Mouse (Mus musculus) left cerebral cortex, adult 11 months (tissue): ENCODE results near the gene Gp1ba.

ENCODE experiments used
- DNase-seq: peaks from one replicate; pipeline ENCODE4 v3.0.0; 2022; ENCODE audit warnings: low spot score

Gp1ba gene

GRCm38 (mm10) chr11:70653345-70654197, 14.6 kb downstream of the Gp1ba start:
- DNase-seq: no peak

DNA sequence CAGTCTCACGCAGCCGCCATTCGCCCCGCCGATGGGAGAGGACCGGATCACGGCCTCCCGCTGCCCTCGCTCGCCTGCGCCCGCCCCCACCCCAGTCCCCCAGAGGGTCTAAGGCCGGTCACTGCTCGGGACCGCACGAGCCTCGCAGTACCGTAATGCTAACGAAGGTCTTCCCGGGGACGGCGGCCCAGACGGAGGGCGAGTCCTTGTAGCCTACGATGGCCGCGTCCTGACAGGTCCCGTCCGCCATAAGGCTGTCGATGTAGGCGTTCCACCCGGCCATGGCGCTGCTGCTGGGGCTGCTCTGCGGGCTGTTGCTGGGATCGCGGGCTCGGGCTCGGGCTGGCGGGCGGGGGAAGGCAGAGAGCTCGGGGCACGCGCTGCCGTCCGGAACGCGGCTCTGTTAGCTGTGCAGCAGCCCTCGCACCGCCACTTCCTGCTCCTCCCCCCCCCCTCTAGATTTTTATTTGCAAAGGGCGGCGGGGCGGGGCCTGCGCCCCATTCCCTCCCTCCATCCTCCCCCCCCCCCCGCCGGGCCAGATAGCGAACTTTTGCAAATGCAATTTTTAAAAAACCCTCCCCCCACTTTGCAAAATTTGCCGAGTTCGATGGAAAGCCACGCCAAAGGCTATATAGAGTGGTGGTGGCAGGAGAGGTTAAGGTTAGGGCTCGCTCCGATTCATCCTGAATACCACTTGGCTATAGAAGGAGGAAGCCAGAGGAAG, 15.4 kb downstream of the Gp1ba start, which contains the start of gene Pfn1:
Pfn1 (minus strand) TSS at position 447 of the 725 bp plus-strand sequence.
- peak; percentile 54 for DNase-seq

- DNase-seq: no peak
These were observed 16.1 kb downstream of the Gp1ba start for GRCm38 (mm10) chr11:70654923-70655570.

DNA sequence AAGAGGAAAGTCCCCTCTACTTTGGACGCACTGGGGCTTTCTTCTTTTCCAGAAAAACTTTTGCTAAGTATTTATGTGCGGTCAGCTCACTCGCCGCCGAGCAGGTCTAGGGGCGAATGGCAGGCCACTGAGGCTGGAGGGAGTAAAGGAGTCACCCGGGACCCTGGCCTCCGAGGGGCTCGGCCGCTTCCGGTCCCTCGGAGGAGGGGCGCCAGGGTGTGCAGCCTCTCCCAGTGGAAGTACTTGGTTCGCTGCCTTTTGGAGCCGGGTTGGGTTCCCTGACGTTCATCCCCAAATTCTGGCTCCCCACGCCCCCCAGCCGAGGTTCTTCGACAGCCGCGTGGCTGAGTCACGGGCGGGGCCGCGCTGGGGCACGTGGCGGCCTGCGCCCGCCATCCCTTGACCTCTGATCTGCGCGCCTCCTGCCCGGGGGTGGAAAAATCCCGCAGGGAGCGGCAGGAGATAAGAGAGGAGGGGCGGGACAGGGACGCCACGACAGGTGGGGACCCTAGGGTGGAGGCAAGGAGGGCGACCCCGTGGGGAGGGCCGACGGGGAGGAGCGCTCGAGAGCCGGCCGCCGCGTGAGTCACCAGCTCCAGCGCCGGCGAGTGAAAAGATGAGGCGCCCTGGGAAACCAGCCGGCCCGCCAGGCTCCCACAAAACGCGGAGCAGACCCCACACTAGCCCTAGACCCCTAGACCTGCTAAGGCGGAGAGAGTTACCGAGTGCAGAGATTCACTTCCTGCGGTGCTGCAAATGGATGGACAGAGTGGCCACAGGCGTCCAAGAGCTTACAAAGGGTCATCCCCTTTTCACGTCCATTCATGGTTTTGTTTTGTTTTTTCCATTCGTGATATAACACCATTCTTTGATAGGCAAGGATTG, 16.9 kb downstream of the Gp1ba start:
- DNase-seq: no peak

DNA sequence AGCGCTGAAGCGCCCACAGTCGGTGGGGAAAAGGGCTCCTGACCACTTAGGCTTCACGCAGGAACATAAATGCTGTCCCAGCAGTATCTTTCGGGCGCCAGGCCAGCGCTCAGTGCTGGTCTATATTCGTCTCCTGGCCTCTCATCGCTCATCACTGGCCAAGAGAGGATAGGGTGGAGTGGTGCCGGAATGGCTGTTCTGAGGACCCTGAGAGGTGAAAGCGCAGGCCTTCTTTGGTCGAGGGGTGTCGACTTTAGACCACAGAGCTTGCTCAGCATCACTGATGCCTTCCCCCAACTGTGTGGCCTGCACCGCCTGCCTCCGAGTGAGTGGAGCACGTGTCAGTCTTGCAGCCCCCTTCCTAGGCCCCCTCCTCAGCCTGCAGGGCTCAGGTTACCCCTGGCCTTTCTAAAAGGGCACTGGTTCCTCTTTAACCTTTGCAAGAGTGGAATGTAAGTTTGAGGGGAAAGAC, 17.6 kb downstream of the Gp1ba start:
- DNase-seq: no peak

GRCm38 (mm10) chr11:70656964-70657363, 18.0 kb downstream of the Gp1ba start, which contains the start of gene Eno3:
Eno3 (plus strand) TSS chr11:70657202.
- no peak for DNase-seq

- DNase-seq: no peak
These were observed 18.7 kb downstream of the Gp1ba start for GRCm38 (mm10) chr11:70657573-70657972.

- no peak for DNase-seq
These were observed 19.1 kb downstream of the Gp1ba start for GRCm38 (mm10) chr11:70657991-70658390.

DNA sequence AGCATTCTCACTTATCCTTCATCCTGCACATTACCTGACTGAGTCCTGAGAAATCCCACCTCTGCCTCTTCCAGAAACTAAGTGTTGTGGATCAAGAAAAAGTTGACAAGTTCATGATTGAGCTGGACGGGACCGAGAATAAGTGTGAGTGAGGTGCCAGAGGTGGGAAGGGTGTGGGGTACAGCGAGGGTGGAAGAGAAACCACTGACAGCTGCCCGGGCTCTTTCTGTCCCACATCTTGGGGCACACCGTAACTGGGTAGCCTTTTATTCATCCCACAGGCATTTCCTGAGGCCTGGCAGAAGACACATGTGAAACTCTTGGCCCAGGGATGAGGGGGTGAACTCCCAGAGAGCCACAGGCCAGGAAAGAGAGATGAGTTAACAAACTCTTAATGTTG, 19.6 kb downstream of the Gp1ba start:
- no peak for DNase-seq

DNA sequence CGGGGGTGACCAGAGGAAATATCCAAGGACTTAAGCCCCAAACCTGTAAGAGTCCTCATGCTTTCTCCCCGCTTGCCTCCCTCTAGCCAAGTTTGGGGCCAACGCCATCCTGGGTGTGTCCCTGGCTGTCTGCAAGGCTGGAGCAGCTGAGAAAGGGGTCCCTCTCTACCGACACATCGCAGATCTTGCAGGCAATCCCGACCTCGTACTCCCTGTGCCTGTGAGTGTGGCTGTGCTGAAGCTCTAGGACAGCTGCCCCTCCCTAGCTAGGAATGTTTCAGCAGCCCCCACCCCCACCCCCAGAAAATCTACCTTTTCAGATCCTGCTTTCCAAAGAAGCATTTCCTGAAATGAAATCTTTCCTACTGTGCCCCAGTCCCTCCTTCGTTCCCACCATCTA, 20.0 kb downstream of the Gp1ba start:
- no peak for DNase-seq

GRCm38 (mm10) chr11:70660571-70660970, 21.6 kb downstream of the Gp1ba start:
- DNase-seq: no peak

DNA sequence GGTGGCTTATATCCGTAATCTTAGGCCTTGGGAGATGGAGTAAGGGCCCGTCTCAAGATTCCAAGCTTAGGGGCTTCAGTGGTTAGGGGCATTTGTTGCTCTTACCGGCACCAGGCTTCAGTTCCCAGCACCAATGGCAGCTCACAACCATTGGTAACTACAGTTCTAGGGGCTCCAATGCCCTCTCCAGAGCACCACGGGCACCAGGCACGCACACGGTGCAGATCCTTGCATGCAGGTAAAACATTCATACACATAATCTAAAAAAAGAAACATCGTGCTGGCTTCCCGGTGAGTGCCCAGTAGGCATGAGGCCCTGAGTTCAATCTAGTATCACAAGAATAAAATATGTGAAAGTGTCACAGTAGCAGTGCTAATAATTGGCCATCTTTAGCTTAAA, 24.2 kb downstream of the Gp1ba start:
- no peak for DNase-seq

DNA sequence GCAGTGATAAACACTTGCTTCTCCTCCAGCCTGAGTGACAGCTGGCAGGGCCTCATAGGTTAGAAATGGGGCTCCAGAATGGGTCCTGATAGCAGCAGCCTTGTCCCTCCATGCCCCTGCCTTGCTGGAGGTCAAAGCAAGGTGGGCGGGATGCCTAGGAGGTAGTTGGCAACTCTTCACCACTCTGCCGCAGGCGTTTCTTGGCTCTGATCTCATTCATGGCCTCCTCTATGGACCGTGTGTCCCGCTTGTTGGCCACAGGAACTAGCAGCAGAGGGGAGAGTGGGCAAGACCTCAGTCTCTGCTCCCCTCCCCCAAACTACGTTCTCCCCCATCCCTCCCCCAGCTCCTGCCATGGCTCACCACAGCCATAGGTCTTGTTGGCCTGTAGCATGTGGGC, 25.0 kb downstream of the Gp1ba start:
- no peak for DNase-seq

DNA sequence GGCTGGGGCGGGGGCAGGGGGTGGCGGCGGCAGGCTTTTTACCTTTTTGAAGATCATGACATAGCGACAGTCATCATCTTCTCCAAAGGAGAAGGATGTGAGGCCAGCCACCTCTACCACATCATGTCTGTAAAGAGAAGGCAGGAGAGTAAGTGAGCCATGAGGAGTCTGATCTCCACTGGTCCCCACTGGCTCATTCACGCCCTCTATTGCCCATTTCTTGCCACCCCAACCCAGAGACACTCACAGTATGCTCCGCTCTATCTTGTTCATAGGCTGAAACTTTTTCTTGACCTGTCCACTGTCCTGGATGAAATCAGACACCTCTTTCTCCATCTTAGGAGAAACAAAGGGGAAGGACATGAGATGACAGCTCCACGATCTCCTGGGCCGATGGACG, 25.8 kb downstream of the Gp1ba start:
- no peak for DNase-seq

- DNase-seq: no peak
These were observed 27.8 kb downstream of the Gp1ba start for GRCm38 (mm10) chr11:70666687-70667086.

DNA sequence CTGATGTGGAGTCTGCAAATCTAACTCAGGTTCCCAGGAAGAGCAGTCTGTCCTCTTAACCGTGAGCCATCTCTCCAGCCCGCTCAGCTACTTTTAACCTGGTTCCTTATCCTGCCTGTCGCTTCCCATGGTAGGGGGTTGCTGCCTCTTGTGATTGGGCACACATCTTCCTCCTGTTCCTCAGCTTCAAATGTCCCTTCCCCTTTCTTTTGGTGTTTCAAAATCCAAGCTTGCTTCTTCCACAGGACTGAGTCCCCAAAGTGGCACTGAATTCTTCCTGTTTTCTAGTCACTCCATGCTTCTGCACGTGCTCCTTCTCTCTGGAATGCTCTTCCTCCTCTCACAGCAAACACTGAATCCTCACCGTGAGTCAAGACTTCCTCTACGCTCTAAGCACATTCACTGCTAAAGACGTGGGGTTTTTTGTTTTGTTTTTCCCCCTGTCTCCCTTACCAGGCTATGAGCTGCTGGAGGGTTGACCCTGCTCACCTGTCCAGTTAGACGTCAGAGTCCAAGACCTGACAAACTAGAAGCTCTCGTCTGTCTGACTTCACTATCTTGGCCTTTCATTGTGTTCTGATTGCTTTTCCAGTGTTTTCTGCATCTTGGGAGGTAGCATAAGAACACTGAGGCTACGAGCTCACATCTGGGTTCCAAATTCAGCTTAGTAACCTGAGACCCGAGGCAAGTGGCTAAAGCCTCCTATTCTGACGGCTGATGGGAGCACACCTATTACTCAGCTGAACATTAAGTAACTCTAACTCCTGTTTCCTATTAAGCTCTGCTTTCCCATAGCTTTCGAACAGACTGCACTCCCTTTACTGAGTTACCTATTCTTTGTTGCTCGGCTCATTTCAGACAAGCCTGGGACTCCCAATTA, 28.6 kb downstream of the Gp1ba start:
- no peak for DNase-seq

GRCm38 (mm10) chr11:70668335-70668770, 29.4 kb downstream of the Gp1ba start:
- no peak for DNase-seq

DNA sequence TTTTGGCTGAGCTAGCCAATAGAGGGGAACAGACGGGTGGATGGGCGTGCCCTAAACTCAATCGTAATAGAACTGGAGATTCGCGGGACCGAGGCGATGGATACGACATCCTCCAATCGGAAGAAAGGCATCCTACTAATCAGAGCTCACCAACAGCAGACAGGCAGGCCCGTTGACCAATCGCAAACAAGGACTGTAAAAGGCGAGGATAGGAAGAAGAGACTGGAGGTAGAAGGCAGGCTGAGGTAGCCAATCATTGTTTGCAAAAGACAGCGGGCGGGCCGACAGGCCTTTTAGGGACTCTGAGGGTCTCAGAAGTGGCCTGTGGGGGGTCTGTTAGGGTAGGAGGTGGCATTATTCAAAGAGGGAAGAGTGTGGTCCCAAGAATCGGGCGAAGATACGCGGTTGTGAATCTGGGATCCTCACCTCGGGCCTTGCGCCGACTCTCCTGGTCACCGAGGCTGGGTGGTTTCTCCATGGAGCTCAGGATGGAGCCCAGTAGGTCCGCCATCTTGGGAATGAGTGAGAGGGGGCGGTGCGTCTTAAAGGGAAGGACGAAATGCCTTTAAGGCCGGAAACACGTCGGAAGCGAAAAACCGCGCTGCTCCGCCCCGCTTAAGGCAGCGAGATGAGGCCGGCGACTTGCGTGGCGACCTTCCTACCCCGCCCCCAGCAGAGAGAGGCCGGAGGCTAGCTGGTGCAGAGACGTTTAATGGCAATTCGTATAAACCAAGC, 30.0 kb downstream of the Gp1ba start, which contains the start of gene Spag7:
Spag7 (minus strand) TSS at position 646 of the 735 bp plus-strand sequence.
- peak; percentile 99 for DNase-seq

DNA sequence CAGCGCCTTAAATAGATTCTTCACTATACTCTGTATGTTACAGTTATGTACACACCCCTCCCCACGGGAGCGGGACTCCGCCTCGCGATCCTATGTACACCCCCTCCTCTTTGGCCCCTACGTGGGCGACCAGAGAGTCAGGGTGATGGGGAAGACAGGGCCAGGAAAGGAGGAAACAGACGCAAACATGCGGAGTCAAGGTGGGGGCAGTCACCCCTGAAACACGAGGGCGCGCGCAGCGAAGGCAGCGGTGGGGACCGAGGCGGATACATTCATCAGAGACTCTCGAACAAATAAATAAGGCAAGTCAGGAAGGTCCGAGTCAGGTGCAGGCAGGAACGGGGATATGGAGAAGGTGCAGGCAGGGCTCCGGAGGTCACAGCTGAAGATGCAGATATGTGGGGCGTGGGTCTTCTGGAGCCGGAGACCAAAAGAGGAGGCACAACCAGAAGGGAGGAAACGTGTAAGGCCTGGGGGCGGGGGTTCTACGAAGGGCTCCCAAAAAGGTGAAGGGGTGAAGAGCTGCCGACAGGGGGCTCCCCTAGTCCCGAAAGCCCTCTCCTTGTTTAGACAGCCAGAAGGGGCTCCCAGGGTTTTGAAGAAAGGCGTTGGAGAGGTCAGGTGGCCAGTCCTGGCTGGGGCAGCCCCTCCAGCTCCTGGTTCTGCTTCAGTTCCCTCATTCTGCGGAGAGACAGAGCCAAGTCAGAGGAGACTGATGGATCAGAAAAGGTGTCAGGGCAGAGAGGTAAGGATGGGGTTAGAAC, 30.8 kb downstream of the Gp1ba start:
- no peak for DNase-seq
